Mouse (Mus musculus) ES-CJ7 (cell line): ENCODE data around the gene Ppox.

Experiments
- DNase-seq: peaks from one replicate; pipeline ENCODE4 v3.0.0; 2011; ENCODE audit warnings: low read depth, low spot score

Gene Ppox

GRCm38 (mm10) chr1:171285096-171285892, 4.3 kb upstream of the Ppox start:
- no peak for DNase-seq

- no peak for DNase-seq
Measured at GRCm38 (mm10) chr1:171284491-171284890, 3.5 kb upstream of the Ppox start.

- no peak for DNase-seq
Measured at GRCm38 (mm10) chr1:171283188-171284160, 2.5 kb upstream of the Ppox start.

- no peak for DNase-seq
Measured at GRCm38 (mm10) chr1:171282086-171282805, 1.3 kb upstream of the Ppox start.

- peak; percentile 74 for DNase-seq
Measured at GRCm38 (mm10) chr1:171281528-171281923, 540 bp upstream of the Ppox start.

GRCm38 (mm10) chr1:171280250-171280915, 603 bp downstream of the Ppox start:
- DNase-seq: no peak

- no peak for DNase-seq
Measured at GRCm38 (mm10) chr1:171279721-171280120, 1.3 kb downstream of the Ppox start.

- no peak for DNase-seq
Measured at GRCm38 (mm10) chr1:171279012-171279705, 1.8 kb downstream of the Ppox start.

GRCm38 (mm10) chr1:171278436-171278835, 2.5 kb downstream of the Ppox start:
- no peak for DNase-seq

- DNase-seq: no peak
Measured at GRCm38 (mm10) chr1:171277736-171278135, 3.2 kb downstream of the Ppox start.

GRCm38 (mm10) chr1:171276110-171276748, 4.8 kb downstream of the Ppox start:
- DNase-seq: no peak

- no peak for DNase-seq
Measured at GRCm38 (mm10) chr1:171275144-171275734, 5.7 kb downstream of the Ppox start.

GRCm38 (mm10) chr1:171274171-171274570, 6.8 kb downstream of the Ppox start:
- no peak for DNase-seq

GRCm38 (mm10) chr1:171272086-171272485, 8.9 kb downstream of the Ppox start:
- DNase-seq: no peak

GRCm38 (mm10) chr1:171271622-171272021, 9.4 kb downstream of the Ppox start:
- peak; percentile 51 for DNase-seq

- DNase-seq: no peak
Measured at GRCm38 (mm10) chr1:171271196-171271595, 9.8 kb downstream of the Ppox start.

GRCm38 (mm10) chr1:171270573-171270900, 10.4 kb downstream of the Ppox start:
- DNase-seq: peak; percentile 79

GRCm38 (mm10) chr1:171269848-171270572, 11.0 kb downstream of the Ppox start, which contains the start of gene B4galt3:
Gene B4galt3 (plus strand): TSS chr1:171270328.
- peak; percentile 94 for DNase-seq

GRCm38 (mm10) chr1:171268341-171268740, 12.6 kb downstream of the Ppox start:
- no peak for DNase-seq
